Mouse (Mus musculus) cerebellum, adult 2 months (tissue): ENCODE measurements around the gene Sprr1a.

Experiments
- CTCF ChIP-seq: fragments of 200-500 bp; IDR thresholded peaks from 2 replicates; pipeline ENCODE4 v1.5.1; 2011; ENCODE audit warnings: low read depth, mild to moderate bottlenecking, control low read depth, low read length, moderate library complexity, borderline replicate concordance; ENCODE audit not compliant: insufficient read depth
- POLR2A ChIP-seq: fragments of 200-500 bp; IDR thresholded peaks from 2 replicates; pipeline ENCODE4 v1.6.1; 2011; ENCODE audit warnings: low read length, control low read depth, borderline replicate concordance; ENCODE audit not compliant: insufficient read depth

- TF ChIP-seq CTCF = no peak
- no peak for TF ChIP-seq POLR2A
Observed at GRCm38 (mm10) chr3:92455151-92455550, 30.5 kb downstream of the Sprr1a start.
